Mouse (Mus musculus): Measurements from ENCODE around the gene Fam149a.

Fam149a gene

DNA sequence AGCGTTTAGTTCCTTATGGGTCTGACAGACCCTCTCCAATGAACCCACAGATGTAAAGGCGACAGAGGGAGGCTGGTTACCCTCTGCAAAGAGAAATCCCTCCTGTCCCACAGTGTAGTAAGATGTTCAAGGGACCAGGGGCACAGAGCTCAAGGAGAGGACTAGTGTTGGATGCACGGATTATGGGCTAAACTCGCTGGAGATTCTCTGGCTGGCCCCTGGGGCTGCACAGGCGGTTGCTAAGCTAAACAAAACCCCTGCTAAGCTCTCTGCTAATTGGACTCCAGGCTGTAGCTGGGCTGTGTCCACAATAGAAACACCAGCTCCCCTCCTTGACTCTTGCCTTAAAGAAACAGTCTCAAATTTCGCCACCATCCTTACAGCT is at the start of gene Fam149a:
Gene Fam149a (minus strand): TSS at position 329 of the 385 bp plus-strand sequence.
- DNase-seq (ENCODE audit: low spot score) = no peak

DNA sequence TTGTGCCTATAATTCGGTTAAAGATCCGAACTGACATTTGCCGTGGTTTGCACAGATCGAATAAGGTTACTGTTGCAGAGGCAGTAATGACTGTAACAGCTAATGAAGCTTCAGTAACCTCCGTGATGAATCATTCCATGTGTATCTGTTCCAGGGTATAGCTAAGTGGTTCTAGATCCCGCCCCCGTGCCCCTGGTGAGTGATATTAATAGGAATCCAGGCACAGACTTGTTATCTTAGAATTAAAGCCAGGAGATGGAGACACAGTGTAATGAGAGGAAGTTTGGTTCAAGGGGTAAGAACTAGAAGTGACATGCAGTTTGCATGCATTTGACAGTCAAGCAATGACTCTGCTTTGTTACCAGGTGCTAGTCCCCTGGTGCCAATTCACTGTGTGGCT is 38.1 kb upstream of the Fam149a start:
- no peak for DNase-seq (ENCODE audit: low spot score)

DNA sequence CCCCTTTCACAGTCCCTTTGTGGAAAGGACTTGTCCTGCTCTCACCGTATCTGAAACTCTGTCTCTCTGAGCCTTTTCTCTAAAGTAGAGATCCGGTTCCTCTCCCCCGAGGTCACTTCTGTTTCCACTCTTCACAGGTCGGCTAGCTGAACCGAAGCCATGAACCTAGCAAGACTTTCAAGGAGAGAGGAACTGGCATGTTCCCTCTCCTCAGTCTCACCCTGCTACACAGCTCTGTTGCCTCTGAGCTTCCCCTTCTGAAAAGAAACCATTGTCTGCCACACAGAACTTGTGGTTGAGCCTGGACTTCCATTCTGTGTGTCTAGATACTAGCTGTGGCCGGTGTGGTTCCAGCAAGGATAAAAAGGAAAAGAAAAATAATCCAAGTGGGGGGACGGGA is 32.9 kb upstream of the Fam149a start:
- DNase-seq (ENCODE audit: low spot score) = no peak

DNA sequence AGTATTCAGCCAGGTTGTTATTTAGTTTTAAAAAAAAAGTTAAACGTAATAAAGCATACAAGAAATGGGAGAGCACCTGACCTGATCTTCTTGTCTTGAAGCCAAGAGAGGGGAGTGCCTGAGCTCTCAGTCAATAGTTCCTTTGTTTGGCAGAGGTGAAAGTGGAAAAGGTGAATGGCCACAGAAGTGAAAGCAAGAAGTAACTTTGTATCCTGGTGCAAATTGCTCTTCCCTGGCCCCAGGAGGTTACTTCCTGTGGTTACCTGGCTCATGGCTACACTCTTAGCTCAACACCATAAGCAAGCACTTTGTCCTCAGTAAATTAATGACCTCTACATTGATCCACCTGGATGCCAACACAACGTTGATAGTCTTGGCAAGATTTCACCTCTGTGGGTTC is 28.8 kb upstream of the Fam149a start, which contains the start of gene Tlr3:
Gene Tlr3 (minus strand): TSS at position 199 of the 400 bp plus-strand sequence.
- no peak for DNase-seq (ENCODE audit: low spot score)

DNA sequence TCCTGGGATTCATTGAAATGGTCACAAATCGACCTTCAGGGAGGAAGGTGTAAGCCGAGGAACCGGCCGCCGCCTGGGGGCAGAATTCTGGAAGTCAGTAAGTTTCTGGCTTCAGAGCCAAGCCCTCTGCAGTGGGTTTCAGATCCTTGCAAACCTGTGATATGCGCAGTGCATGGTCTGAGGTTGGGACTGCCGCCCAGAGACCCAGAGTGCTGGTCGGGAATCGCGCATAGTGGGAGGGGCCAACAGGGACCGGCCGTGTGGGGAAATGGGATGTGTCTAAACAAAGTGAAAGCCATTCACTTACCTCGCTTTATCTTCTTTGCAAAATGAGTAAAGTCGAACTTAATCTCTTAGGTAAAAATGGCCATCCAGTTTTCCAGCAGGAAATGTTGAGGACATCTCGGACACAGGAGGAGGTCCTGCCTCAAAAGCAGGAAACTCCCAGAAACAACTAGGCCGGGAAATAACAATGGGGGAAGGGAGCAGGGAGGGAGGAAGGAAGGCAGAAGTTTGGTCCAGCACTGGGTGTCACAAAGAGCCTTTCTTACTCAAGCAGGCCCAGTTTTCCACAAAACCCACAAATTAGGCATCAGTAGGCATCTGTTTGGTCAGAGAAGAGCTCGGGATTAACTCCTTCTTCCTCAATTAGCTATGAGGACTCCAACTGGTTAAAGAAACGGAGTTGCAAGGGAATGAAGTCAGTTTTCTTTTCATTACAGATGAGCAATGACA is 28.2 kb upstream of the Fam149a start:
- peak; percentile 65 for DNase-seq (ENCODE audit: low spot score)

DNA sequence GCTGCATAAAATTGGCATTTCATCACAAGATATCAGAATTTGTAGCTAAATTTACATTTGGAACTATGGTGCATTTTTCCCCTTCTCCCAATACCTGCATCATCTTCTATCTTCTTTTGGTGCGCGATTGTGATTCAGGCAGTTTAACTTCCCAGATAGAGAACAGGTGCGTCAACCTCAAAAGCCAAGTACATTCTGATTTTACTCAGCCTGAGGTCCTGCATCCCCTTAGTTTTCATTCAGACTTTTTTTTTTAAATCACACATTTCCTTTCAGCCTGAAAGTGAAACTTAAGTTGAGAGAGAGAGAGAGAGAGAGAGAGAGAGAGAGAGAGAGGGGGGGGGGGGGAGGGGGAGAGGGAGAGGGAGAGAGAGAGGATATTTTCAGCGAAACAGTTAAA is 27.6 kb upstream of the Fam149a start:
- no peak for DNase-seq (ENCODE audit: low spot score)

DNA sequence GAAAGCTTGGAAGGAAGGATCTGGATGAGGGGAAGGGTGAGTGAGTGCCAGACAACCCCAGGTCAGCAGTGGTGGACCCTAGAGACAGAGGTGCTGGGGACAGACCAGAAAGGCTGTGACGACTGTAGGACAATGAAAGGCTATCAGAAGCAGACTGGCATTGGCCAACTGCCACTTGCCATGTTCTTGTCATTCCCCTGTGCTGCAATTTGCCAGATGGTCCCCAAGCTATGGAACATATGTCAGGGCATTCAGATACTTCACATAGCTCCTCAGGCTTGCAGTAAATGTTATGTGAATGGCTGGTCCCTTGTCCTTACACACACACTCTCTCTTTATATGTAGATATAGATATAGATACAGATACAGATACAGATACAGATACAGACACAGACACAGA is 1.2 kb upstream of the Fam149a start:
- DNase-seq (ENCODE audit: low spot score) = no peak

DNA sequence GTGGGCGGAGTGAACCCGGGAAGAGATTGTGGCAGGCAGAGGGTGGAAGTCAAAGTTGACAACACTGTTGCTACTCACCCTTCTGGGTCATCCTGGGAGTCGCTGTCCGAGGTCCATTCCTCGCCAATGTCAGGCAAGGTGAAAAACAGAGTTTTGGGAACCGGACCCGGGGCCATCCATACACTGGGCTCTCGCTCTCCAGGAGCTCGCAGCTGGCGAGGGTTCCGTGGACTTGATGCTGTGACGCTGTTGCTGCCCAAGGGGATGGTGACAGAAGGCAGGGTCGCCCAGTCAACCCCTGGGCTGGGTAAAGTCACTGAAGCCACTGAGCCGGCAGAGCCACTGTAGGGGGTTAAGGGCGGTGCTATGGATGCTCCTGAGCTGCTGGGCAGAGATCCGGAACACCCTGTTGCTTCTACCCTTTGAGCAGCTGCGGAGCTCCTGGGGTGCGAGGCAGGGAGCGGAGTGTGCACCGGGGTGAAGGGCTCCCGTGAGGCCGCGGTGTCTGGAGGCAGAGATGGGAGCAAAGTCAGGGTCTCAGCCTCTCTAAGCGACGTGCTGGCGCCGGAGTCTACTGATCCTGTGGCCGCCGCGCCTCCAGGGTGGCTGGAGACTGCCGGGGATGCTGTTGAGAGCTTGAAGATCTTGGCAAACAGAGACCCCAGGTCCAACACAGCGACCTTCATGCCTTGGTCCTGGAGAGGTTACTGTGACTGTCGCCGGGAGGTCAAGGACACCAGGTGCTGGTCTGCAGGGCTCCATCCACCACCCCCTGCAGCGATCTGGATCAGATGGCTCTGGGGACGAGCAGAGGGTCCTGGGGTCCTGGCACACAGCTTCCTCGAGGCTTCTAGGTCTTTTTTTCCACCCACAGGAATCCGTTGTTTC is 772 bp downstream of the Fam149a start:
- DNase-seq (ENCODE audit: low spot score) = no peak

DNA sequence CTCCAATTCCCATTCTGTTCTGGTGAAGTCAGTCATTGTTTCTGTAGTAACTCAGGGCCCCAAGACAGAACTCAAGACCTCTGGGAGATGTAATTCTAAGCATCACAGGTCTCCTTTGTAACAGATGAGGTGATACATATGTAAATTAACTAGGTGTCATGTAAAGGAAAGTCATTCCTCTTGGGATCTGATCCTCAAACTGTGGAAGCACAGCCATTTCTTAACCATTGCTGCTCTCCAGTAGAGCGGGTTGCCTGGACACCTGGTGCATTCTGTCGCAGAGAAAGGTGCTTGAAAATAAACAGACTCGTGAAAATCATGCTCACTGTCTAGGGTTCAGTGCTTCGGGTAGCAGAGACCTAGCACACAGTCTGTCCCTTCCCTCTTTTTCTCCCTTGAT is 1.5 kb downstream of the Fam149a start:
- DNase-seq (ENCODE audit: low spot score) = no peak

DNA sequence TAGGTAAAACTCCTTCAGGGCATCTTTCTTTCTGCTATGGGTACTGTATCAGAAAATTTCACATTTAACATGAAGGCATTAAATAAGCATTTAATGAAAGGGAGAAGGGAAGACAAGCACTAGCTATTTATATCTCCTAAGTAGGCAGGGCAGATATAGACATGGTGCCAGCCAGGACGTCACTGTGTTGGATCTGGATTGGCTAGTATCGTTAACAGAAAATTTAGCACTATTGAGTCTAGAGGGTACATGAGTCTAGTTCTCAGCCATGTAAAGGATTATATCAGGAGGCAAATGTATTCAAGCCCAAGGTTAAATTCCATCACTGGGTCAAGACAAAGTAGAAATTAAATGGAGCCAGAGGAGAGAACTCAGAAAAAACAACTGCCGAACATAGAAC is 8.0 kb downstream of the Fam149a start:
- no peak for DNase-seq (ENCODE audit: low spot score)

DNA sequence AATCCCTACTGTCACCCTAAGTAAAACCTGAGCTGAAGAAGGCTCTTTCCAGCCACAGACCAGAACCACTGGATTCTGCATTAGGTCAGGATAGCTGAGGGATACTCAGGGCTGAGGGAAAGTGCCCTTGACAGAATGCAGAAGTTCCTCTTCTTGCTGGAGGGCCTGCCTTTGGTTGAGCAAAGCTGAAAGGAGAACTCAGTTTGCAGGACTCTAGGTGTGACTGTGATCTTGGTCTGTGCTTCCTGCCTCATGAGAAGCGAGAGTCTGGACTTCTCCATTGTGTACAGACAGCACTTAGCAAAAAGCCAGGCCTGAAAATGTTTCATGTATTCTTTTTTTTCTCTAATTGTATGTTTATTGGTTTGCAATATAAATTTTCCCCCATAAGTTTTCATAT is 14.9 kb downstream of the Fam149a start:
- no peak for DNase-seq (ENCODE audit: low spot score)

DNA sequence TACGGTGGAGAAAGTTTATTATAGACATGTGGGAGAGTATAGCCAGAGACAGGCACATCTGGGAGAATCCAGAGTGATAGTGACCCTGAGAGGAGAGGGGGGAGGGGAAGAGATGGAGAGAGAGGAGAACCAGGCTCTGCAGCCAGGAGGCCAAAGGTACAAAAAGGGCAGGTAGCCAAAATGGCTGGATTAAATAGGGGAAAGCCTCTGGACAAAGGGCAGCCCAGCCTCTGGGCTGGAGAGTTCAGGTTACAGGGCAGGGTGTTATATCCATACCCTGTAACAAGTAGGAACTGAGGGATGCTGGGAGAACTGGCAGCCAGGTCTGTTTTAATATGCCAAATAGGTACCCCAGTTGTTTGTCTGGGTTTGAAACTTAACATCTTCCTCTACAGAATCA is 18.9 kb downstream of the Fam149a start:
- DNase-seq (ENCODE audit: low spot score) = no peak

DNA sequence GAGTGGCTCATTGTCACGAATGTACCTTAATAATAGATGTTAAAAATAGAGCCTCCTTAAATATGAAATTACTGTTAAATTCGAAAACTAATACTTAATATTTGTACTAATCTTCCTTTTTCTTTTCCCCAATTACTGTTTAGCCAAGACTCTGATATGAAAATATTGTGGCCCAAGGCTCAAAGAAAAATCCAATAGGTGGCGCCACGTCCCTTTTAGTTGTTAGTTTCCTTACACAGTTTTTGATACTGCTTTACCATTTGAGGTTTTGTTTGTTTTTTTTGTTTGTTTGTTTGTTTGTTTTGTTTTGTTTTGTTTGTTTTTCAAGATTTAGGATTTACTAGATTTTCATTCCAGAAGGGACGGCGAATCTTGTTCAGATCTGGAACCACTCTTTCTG is 19.8 kb downstream of the Fam149a start:
- no peak for DNase-seq (ENCODE audit: low spot score)

DNA sequence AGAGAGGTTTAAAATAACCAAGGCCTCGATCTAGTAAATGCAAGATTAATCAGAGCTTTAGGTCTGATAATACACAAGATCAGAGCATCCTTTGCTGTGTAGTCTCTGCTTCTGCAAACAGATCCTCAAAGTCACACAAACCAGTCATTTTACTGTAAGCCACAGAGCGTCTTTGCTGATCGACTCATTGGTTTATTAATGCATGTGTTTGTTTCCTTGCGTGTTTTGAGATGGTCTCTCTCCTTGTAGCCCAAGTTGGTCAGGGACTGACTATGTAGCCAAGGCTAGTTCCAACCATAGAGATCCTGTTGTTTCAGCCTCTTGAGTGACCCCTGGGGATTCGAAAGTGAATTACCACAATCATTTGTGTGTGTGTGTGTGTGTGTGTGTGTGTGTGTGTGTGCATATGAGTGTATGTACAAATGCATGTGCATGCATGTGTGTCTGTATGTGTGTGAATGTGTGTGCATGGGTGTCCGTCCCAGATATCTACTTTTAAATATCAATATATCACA is 22.9 kb downstream of the Fam149a start:
- DNase-seq (ENCODE audit: low spot score) = no peak

DNA sequence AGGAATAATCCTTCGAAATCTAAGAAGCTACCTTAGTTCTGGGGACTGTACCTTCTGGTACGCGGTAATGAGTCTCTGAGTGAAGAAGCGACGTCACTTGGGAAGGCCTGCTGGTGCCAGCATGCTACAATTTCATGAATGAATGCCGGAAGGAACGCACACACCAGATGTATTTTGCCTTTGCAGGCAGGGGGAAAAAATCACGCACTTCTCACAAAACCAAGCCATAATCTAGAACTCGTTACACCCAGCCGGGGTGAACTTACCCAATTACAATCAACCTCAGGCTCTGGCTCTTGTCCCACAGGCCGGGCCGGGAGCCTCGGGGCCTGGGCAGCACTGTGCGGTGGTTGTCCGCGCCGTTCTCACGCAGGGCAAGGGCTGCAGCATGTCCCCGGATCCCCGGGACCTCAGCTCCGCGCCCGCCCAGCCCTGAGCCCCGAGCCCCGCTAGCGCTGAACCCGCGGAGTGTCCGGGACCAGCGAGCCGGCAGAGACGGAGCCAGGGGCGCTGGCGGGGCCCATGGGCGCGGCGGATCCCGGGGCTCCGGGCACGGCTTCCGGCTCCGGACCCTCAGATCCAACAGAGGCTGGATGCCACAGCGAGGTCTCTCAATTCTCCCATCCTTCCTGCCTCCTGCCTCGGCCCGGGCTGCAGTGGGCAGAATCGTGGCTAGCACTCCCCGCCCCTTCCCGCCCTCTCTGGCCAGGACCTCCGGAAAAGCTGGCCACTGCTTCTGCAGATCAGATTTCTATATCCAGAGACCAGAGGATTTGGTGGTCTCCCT is 23.8 kb downstream of the Fam149a start:
- no peak for DNase-seq (ENCODE audit: low spot score)

DNA sequence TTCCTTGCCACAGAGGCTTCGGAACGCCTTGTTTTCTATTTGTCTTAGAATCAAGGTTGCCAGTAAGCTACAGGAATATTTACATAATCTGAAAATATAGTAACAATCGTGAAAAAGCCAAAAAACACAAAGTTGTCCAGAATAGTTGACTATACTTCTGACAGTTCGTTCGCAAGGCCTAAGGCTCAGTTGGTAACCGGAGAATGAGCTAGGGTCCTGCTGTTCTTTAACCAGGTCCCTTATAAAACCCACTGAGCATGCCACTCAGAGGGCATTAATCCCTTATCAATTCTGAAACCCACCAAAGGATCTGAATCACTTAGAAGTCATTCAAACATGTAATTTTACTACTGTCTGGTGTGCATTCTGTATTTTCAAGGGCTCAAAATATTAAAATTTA is 26.3 kb downstream of the Fam149a start:
- no peak for DNase-seq (ENCODE audit: low spot score)

DNA sequence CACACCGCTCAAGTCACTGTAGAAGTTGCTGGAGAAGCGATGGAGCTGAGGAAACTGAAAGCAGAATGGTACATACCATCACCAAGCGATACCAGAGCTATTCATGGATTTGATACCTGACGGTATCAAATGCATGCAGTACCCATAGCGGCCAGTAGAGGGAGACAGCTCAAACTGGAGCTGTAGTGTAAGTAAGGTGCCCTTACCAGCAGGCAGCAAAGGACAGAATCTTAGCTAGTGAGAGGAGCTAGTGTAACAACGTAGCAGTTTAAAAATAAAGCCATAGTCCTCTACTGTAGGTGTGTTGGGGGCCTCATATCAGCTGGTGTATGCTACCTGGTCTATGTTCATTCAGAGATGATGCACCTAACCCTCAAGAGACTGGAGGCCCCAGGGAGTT is 37.1 kb downstream of the Fam149a start:
- DNase-seq (ENCODE audit: low spot score) = no peak

DNA sequence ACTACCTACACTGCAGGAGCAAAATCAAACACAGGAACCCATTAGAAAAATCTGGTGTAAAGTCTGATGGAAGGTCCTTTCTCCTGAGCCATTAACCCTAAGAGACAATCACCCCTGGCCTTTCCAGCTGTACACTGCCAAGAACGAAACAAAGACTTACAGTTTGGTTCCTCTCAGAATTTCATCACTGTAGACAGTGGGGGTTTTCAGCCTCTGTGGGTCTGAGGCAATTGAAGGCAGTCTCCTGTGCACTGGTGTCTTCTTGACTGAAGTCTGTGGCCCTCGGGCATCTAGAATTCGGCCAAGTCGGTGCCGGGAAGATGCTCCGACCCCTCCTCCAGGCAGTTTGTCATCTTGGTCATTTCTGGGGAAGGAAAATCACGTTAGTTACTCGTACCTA is 37.8 kb downstream of the Fam149a start:
- DNase-seq (ENCODE audit: low spot score) = no peak

DNA sequence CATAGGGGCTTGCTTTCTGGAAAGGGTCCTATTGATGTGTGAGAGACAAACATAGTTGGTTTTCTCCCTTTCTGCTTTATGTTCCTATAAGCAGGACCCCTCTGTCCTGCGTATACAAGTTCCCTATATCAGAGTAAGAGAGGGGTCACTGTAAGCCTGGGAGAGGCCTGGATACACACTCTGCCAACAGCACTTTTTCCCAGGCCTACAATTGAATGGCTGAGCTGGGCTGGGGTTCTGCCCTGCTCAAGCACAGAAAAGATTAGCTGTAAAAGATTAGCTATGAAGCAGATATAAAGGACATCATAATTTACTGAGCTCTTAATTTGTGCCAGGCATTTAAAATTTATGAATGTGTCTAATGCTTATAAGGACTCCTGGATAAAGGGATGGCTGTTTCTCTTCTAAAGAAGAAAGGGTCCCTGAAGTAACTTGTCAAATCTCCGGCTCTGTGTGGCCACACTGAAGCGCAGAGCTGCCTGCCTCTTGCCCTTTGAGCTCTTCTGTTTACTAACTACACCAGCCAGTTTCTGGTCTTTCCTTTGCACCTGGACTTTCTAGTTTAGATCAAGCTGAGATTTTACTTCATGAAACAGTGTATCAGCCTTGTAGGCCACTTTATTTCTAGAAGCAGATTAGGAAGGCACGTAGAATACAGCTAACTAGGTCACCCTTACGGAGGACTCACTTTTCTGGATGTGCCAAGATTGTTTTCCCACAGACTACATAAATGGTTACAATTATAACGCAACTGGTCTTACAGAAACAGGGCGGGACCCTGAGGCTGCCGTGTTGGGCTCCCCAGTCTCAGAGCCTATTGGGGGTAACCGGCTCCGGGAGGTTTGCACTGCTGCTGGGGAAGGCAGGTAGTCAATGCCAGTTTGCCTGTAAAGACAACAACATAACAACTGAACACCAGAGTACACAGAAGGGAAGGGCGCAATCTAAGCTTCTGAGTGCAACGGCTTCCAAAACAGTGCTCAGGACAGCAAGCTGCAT is 40.2 kb downstream of the Fam149a start:
- DNase-seq (ENCODE audit: low spot score) = no peak

DNA sequence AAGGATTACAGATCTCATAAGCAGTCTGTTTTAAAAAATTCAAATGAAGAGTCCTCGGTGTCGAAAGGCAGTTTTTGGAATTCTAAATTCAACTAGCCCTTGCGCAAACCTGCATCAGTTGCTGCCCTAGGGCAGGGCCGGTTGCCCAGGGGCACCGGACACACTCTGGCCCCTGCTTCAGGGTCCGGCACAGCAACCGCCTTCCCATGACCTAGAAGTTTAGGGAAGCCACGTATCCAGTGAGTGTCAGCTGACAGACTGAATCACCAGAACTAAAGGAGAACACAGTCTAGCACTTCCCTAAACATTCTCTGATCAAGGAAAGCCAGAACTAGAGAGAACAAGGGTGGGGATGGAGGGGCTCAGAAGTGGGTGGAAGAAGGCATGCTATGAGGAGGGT is 48.6 kb downstream of the Fam149a start:
- no peak for DNase-seq (ENCODE audit: low spot score)

Data from ovary, adult 18-20 months (tissue).